Mouse (Mus musculus) c-Kit-positive CD71-negative TER-119-negative erythroid progenitor cells, embryonic 14.5 days (primary cell): ENCODE measurements at regions not wholly inside any gene's neighbourhood (a gene's known extent, or its start where the extent isn't known, plus 50 kb on each side); places are given as distances from the start of the nearest gene placed in this dataset.
"Not testable (repeated sequence)": the region's sequence is repeated elsewhere in the genome, so short reads cannot be mapped to it uniquely, and the experiment has no call there.

Source experiments
- DNase-seq: peaks from one replicate; pipeline ENCODE4 v3.0.0-alpha.2; 2013; ENCODE audit warnings: low read depth

DNA sequence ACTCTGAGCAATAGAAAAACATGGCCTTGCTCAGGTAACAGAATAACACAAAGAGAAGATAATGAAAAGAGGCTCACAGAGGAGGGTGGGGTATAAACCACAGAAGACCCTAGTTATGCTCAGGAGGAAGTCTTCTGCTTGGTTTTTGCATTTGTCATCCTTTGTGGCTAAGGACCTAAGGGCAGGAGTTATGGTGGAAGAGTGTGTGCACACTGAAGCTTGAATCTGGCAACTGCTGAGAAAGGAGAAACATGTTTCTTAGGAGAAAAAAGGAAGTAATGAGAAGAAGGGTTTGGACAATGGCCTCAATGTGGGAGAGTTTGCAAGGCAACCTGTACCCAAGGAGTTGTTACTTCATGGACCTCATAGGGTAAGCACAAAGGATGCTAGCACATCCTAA, 106.8 kb upstream of the Nyap2 start:
- no peak for DNase-seq

DNA sequence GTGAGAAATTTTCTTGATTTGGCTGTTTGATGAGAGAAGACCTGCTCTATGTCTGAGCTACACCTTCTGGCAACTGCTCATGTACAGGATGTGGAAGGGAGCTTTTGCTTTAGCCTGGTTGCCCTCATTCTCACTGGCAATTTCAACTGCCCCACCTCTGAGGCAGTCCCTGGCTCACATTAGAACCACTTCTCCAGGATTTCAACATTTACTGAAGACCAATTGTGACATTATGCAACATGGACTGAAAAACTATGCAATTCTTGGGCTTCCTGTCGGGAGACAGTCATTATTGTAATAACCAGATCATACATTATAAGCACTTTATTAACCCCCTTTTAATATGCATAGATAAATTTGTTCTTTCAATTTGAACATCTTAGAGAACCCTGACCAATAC, 107.6 kb upstream of the Nyap2 start:
- no peak for DNase-seq

DNA sequence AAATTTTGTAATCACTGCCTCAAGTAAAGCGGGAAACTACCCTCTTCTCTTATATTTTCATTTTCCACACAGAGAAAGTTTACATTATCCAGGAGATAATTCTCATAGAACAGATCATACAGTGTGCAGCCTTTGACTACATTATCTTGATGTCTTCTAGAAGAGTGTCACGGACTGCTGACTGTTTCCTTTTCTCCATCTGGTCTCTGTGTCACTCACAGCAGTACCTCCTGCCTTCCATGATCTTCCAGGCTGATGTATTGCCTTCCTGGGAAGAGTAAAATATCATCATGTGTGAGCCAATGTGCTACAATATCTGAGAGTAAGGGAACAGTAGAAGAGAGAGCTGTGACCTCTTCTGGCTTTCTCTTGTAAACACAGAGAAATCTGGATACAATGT, 111.0 kb upstream of the Nyap2 start:
- DNase-seq = no peak

GRCm38 (mm10) chr1:80964376-80964775, 112.4 kb upstream of the Nyap2 start:
- no peak for DNase-seq

DNA sequence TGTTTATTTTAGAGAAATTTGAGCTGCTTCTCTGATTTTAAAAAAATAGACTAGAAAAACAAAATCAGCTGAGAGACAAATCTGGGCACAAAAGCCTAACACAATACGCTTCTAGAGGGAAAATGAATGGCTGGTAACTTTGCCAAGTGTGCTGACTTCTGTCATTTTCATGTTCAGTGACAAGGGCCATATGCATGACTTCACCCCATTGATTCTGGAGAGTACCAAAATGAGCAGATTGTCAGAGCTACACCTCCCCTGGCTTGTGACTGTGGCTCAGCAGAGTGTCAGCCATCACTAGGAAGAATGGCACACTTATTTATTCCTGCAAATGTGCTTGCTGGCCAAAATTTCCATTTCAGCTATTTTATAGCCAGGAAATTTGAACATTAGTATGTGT, 112.9 kb upstream of the Nyap2 start:
- no peak for DNase-seq

- no peak for DNase-seq
These were observed 126.3 kb upstream of the Nyap2 start for GRCm38 (mm10) chr1:80950406-80950805.

DNA sequence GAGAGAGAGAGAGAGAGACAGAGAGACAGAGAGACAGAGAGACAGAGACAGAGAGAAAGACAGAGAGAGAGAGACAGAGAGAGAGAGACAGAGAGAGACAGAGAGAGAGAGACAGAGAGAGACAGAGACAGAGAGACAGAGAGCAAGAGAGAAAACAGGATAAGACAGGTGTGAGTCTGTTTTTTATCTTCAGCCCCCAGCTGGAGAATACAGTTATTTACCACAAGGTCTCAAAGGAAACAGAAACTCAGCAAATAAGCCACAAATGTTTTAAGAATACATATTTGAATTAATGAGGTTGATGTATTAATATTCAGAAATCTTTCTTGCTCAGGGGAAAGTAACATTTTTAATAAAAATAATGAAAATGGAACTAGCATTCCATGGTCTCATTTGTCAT, 130.7 kb upstream of the Nyap2 start:
- DNase-seq = not testable (repeated sequence)

- no peak for DNase-seq
These were observed 137.4 kb upstream of the Nyap2 start for GRCm38 (mm10) chr1:80939372-80939771.

GRCm38 (mm10) chr1:80899281-80899680, 141.0 kb upstream of the Dock10 start:
- DNase-seq = no peak

DNA sequence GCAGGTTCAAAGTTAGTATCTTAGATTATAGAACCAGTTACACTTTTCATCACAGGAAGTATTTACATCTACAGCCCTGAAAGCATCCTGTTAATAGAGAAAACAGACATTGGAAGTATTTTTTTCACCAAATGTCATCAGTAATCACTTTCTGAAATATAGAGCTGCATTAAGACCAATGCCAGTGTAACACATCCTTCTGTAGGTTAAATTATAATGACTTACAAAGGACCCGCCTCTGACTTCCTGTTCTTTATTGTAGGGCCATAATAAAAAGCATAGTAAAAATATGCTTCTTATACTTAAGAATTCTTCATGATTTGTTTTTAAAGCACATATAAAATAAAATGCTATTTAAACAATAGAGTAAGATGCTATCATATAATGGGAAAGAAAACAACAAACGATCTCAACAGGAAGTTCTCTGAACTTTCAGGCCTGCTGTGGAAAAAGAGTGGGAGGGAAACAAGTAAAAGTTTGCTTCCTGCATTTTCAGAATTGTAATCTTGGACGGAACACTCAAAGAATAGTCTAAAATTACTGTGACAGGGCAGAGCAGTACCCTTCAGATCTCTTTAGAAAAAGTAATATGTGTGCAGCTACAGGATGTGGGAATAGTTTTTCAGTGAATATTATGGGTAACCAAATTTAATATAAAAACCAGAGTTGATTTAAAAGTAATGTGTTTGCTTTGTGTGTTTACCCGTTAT, 116.0 kb upstream of the Dock10 start:
- no peak for DNase-seq

GRCm38 (mm10) chr1:80873596-80873995, 115.3 kb upstream of the Dock10 start:
- DNase-seq = no peak

DNA sequence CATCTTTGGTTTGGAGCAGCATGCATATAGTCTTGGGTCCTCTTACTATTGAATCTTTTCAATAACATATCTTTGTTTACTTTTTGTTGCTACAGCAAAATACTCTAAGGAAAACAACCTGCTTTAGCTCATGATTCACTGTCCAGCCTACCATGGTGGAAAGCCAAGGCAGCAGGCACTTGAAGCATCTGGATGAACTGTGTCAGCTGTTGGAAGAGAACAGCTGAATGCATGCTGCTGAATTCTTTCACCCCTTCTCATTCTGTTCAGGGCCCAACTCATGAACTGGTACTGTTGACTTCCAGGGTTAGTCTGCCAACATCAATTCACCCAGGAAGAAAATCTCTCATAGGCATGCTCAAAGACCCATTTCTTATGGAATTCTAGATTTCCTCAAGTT, 110.5 kb upstream of the Dock10 start:
- no peak for DNase-seq

- DNase-seq = no peak
These were observed 98.7 kb upstream of the Dock10 start for GRCm38 (mm10) chr1:80856981-80857380.

- DNase-seq = no peak
These were observed 96.8 kb upstream of the Dock10 start for GRCm38 (mm10) chr1:80854945-80855656.

DNA sequence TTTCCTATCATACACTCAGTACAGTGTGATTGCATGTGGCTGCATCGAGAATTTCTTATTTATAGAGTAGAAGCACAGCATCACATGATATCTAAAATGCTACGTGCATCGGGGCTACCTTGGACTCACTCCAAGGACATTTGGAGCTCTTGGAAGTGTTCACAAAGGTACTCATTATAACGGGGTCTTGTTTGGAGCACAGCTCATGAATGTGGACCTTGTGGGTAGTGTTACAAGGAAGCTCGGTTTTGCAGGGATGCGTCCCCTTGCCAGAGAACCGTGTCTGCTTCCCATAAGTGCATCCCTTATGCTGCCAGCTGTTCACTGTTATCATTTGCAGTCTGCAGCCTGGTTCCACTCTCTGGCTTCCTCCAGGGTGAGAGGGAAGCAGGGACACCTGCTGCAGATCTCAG, 96.0 kb upstream of the Dock10 start:
- no peak for DNase-seq

GRCm38 (mm10) chr1:80852761-80853160, 94.4 kb upstream of the Dock10 start:
- DNase-seq = no peak

GRCm38 (mm10) chr1:80830196-80830794, 72.0 kb upstream of the Dock10 start:
- DNase-seq = peak; percentile 7

- no peak for DNase-seq
These were observed 68.1 kb upstream of the Dock10 start for GRCm38 (mm10) chr1:80826383-80826782.

GRCm38 (mm10) chr1:80823953-80824352, 65.6 kb upstream of the Dock10 start:
- DNase-seq = no peak

GRCm38 (mm10) chr1:80822185-80822584, 63.9 kb upstream of the Dock10 start:
- DNase-seq = no peak

GRCm38 (mm10) chr1:80812906-80813305, 54.6 kb upstream of the Dock10 start:
- DNase-seq = no peak
